Mouse (Mus musculus): ENCODE measurements at regions not wholly inside any gene's neighbourhood (a gene's known extent, or its start where the extent isn't known, plus 50 kb on each side); places are given as distances from the start of the nearest gene placed in this dataset.
A peak's percentile ranks its signal among the peaks of the same experiment; 100 is the strongest.

DNA sequence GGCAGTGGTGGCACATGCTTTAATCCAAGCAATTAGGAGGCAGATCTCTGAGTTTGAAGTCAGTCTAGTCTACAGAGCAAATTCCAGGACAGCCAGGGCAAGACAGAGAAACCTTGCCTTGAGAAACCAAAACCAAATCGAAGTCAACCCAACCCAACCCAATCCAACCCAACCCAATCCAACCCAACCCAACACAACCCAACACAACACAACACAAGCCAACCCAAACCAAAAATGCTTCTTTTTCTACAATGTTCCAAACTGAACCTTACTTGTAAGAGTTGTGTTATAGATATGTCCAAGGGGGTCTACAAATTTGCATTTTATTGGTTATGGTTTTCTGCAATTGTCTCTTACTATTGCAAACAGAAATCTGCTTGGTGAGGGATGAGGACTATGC lies 52.8 kb upstream of the Chodl start:
- H3K27ac ChIP-seq, result no peak overlapping the region
- no peak overlapping the region for H3K4me2 ChIP-seq (replicated peaks)
- no peaks in the 10 kb centered on the region for H3K9me3 ChIP-seq
- ATAC-seq (ENCODE audit: insufficient number of reproducible peaks, insufficient read depth, low FRiP score, low TSS enrichment), result no peak
- H3K36me3 ChIP-seq, result no peaks in the 10 kb centered on the region
- H3K4me1 ChIP-seq, result no peaks in the 10 kb centered on the region
- no peaks in the 10 kb centered on the region for H3K27me3 ChIP-seq
- WGBS, result 88% methylated on average over 1 of the region's 1 CpGs
- H3K9ac ChIP-seq, result no peak overlapping the region
- no peak overlapping the region for H3K4me3 ChIP-seq

DNA sequence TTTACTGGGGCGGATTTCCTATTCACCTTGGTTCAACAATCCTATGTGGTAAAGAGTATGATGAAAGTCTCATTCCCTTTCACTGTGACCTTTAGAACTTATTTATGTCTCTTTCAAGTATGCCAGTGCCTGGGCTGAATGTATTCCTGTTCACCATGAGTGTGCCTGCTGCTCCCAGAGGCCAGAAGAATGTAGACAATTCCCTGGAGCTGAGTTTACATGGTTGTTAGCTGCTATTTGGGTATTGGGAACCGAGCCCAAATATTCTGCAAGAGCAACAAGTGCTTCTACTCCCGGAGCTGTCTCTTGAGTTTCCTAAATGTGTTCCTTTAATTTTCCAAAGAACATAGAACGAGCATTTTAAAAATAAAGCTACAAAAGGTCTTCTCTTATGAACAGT lies 71.7 kb upstream of the Chodl start:
- H3K4me2 ChIP-seq (replicated peaks), result no peak overlapping the region
- no peaks in the 10 kb centered on the region for H3K9me3 ChIP-seq
- no peak for ATAC-seq (ENCODE audit: insufficient number of reproducible peaks, insufficient read depth, low FRiP score, low TSS enrichment)
- no peak overlapping the region for H3K27ac ChIP-seq
- no peaks in the 10 kb centered on the region for H3K27me3 ChIP-seq
- H3K4me1 ChIP-seq, result no peaks in the 10 kb centered on the region
- WGBS, result 80% methylated on average over 4 of the region's 4 CpGs
- no peak overlapping the region for H3K9ac ChIP-seq
- H3K4me3 ChIP-seq, result no peak overlapping the region
- no peaks in the 10 kb centered on the region for H3K36me3 ChIP-seq

DNA sequence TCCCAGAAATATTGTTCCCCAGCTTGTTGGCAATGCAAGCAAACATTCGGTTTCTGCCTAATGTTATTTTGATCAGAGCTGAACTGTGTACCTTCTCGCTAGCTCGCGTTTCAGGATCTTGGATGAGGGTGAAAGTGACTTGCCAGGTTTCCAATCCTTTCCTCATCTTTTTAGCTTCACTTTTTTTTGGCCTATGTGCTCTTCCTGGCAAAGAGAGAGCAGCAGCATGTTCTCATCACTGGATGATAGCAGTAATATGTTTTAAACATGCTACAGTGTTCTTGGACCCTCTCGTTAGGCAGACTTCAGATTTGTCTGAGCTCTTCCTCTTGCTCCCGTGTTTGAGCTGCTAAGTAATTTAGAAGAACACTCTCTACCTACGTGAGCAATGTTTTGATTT lies 99.8 kb upstream of the Chodl start:
- no peak overlapping the region for H3K27ac ChIP-seq
- no peak overlapping the region for H3K4me3 ChIP-seq
- no peaks in the 10 kb centered on the region for H3K36me3 ChIP-seq
- ATAC-seq (ENCODE audit: insufficient number of reproducible peaks, insufficient read depth, low FRiP score, low TSS enrichment), result no peak
- H3K4me2 ChIP-seq (replicated peaks), result no peak overlapping the region
- no peaks in the 10 kb centered on the region for H3K9me3 ChIP-seq
- no peak overlapping the region for H3K9ac ChIP-seq
- H3K27me3 ChIP-seq, result no peaks in the 10 kb centered on the region
- no peaks in the 10 kb centered on the region for H3K4me1 ChIP-seq
- 74% methylated on average over 7 of the region's 7 CpGs for WGBS

DNA sequence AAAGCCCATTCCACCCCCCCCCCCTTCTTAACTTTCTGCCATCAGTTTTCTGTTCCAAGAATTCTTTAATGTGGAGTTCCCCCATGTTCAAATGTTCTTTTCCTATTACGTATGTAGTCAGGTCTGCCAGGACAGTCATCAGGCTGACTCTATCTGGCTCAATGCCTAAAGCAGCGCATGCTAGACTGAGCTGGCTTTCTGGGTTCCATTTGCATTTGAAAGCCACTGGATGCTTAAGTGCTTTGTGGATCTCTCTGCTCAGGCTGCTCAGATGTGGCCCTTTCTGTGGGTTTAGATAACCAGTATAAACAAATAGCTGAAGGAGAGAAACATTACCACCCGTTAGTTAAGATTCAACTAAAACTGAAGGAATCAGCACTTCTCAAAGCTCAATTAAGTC lies 103.0 kb upstream of the Chodl start:
- Histone ChIP-seq H3K4me2 (replicated peaks) (no peak overlapping the region), H3K9me3 (no peaks in the 10 kb centered on the region), H3K4me1 (no peaks in the 10 kb centered on the region), H3K36me3 (no peaks in the 10 kb centered on the region), H3K9ac (no peak overlapping the region), H3K27ac (no peak overlapping the region), H3K4me3 (no peak overlapping the region), H3K27me3 (no peaks in the 10 kb centered on the region)
- WGBS, result 26% methylated on average over 3 of the region's 3 CpGs
- no peak for ATAC-seq (ENCODE audit: insufficient number of reproducible peaks, insufficient read depth, low FRiP score, low TSS enrichment)

DNA sequence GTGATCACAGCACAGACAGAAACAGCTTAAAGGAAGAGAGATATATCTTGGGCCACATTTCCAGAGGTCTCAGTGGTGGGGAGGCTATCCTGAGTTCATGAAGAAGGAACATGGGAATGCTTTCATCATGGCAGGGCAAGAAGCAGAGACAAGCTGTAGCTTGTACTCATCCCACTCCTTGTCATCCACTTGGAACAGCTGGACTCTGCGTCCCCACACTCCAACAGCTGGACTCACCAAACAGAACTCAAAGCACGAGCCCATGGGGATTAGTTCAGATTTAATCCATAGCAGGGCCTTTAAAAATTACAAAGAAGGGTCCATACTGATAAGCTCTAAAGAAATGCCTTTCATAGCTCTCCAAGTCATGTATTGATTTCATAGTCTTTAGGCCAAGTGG lies 140.7 kb upstream of the Chodl start:
- H3K27ac ChIP-seq, result no peak overlapping the region
- H3K9me3 ChIP-seq, result no peaks in the 10 kb centered on the region
- H3K4me2 ChIP-seq (replicated peaks), result no peak overlapping the region
- no peaks in the 10 kb centered on the region for H3K4me1 ChIP-seq
- H3K4me3 ChIP-seq, result no peak overlapping the region
- no peaks in the 10 kb centered on the region for H3K36me3 ChIP-seq
- ATAC-seq (ENCODE audit: insufficient number of reproducible peaks, insufficient read depth, low FRiP score, low TSS enrichment), result no peak
- H3K9ac ChIP-seq, result no peak overlapping the region
- 74% methylated on average over 2 of the region's 2 CpGs for WGBS
- H3K27me3 ChIP-seq, result no peaks in the 10 kb centered on the region

DNA sequence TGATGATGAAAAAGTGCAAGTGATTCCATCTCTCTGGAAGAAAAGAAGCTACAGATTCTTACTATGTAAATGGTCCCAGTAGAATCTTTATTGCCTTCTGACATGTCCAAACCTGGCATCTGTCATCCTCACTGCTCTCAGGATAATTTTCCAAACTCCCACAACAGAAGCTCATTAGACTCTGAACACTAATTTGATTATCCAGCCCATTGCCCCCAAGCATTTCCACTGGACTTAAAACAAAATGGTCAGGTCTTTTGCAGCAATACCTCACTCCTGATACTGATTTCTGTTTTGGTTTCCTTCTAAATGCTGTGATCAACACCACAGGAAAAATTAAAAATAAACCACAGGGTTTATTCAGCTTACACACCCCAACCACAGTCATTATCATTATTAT lies 171.5 kb upstream of the Chodl start:
- Histone ChIP-seq H3K36me3 (no peaks in the 10 kb centered on the region), H3K9me3 (no peaks in the 10 kb centered on the region), H3K9ac (no peak overlapping the region), H3K4me2 (replicated peaks) (no peak overlapping the region), H3K4me3 (no peak overlapping the region), H3K27me3 (no peaks in the 10 kb centered on the region), H3K4me1 (no peaks in the 10 kb centered on the region), H3K27ac (no peak overlapping the region)
- no peak for ATAC-seq (ENCODE audit: insufficient number of reproducible peaks, insufficient read depth, low FRiP score, low TSS enrichment)

DNA sequence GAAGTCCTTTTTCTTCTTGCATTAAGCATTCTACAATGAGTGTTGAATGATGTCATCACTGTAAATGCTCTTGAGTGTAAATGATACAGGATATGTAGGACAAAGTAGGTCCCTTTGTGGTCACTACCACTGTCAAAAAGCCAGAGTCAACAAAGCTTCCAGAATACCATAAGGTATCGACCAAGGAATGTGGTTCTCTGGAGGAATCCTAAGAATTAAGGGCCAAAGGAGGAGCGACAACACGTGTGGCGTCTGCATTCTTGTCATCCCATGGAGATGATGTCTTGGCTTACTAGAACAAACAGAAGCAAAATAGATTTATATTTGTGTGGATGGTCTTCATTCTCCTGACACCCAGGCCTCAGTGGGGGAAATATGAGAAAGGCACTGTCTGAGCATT lies 161.4 kb upstream of the D16Ertd472e start:
- Histone ChIP-seq H3K4me3 (no peak overlapping the region), H3K9ac (no peak overlapping the region), H3K27ac (no peak overlapping the region), H3K36me3 (no peaks in the 10 kb centered on the region), H3K4me2 (replicated peaks) (no peak overlapping the region), H3K27me3 (no peaks in the 10 kb centered on the region), H3K9me3 (no peaks in the 10 kb centered on the region), H3K4me1 (no peaks in the 10 kb centered on the region)
- WGBS, result 75% methylated on average over 4 of the region's 4 CpGs
- no peak for ATAC-seq (ENCODE audit: insufficient number of reproducible peaks, insufficient read depth, low FRiP score, low TSS enrichment)

DNA sequence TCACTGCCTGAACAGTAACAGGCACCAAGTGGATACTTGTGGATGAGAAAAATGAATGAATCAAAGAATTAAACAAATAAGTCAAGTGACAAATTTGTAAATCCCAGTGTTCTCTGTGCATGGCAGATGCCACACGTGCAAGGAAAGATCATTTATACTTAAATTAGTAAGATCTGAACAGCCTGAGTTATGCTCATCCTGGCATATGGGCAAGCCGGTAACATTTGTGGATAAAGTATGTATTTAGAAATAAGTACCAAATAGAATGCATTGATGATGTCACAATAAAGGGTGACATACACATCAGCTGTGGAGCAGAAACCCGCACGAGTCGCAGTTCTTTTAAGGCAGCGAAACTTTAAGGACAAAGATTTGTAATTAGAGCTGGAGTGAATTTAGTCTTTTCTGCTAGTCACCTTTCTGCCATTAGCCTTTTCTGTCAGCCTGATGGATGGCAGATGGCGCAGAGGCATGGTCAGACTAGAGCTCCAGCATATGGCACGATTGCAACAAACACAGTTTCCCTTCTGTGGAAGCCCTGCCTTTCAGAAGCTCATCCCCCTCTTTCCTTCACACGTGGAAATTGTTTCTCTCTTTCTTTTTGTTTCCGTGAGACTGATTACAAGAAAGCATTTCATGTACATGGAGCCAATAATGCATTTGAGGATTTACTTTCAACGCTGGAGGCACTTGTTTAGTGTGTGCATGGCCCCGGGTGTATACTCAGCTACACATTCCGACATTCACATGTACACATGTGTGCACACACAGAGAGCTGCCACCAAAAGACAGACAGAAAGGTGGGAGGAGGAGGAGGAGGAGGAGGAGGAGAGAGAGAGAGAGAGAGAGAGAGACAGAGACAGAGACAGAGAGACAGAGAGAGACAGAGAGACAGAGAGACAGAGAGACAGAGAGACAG lies 154.3 kb upstream of the D16Ertd472e start:
- Histone ChIP-seq H3K9ac (no peak overlapping the region), H3K4me2 (replicated peaks) (no peak overlapping the region)

DNA sequence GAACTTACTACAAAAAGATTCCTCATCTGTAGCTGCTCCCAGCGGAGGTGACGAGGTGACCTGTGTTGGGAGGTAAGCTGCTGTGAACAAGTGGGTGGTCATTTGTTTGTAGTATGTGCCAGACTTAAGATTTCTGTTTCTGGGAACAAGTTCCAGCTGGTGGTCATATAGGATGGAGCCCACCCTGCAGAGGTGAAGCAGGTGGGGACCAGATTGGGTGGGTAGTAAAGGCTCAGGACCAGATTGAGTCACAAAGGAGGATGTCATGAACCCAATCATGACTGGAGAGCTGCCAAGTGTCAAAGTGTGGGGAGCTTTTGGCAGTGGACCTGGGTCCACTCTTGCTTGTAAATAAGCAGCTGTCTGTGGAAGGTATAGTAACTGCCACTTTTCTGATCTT lies 149.0 kb upstream of the D16Ertd472e start:
- H3K9me3 ChIP-seq, result no peaks in the 10 kb centered on the region
- no peaks in the 10 kb centered on the region for H3K36me3 ChIP-seq
- no peaks in the 10 kb centered on the region for H3K4me1 ChIP-seq
- H3K4me2 ChIP-seq (replicated peaks), result no peak overlapping the region
- no peaks in the 10 kb centered on the region for H3K27me3 ChIP-seq
- ATAC-seq (ENCODE audit: insufficient number of reproducible peaks, insufficient read depth, low FRiP score, low TSS enrichment), result no peak
- no peak overlapping the region for H3K27ac ChIP-seq
- no peak overlapping the region for H3K4me3 ChIP-seq
- 73% methylated on average over 2 of the region's 2 CpGs for WGBS
- H3K9ac ChIP-seq, result no peak overlapping the region

More for the DNA sequence above, 154.3 kb upstream of the D16Ertd472e start:
- Histone ChIP-seq H3K27me3 (no peaks in the 10 kb centered on the region), H3K36me3 (no peaks in the 10 kb centered on the region), H3K9me3 (no peaks in the 10 kb centered on the region), H3K4me3 (no peak overlapping the region), H3K4me1 (no peaks in the 10 kb centered on the region), H3K27ac (no peak overlapping the region)
- 51% methylated on average over 13 of the region's 13 CpGs for WGBS
- peak; percentile 60; the same call in 1 of the 2 replicates for ATAC-seq (ENCODE audit: insufficient number of reproducible peaks, insufficient read depth, low FRiP score, low TSS enrichment)

DNA sequence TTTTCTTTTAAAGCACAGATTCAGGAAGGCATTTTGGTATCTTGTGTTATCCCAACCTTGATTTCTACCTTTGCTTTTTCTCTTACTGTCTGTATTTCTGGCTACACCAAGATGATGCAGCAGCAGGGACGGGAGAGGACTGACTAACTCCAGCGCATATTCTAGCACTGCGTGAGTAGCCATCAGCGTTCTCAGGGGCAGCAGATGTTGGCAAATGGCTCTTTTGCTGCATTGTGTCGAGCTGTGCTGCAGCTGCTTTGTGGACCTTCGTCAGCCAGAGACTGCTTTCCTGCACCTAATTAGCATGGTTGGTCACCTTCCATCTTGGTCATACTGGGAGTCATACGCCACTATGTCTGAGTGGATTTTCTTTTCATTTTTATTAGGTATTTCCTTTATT lies 133.4 kb upstream of the D16Ertd472e start:
- Histone ChIP-seq H3K9me3 (no peaks in the 10 kb centered on the region), H3K36me3 (no peaks in the 10 kb centered on the region), H3K27me3 (no peaks in the 10 kb centered on the region), H3K27ac (no peak overlapping the region), H3K4me3 (no peak overlapping the region), H3K4me2 (replicated peaks) (no peak overlapping the region), H3K9ac (no peak overlapping the region), H3K4me1 (no peaks in the 10 kb centered on the region)
- 74% methylated on average over 7 of the region's 7 CpGs for WGBS
- ATAC-seq (ENCODE audit: insufficient number of reproducible peaks, insufficient read depth, low FRiP score, low TSS enrichment), result no peak

DNA sequence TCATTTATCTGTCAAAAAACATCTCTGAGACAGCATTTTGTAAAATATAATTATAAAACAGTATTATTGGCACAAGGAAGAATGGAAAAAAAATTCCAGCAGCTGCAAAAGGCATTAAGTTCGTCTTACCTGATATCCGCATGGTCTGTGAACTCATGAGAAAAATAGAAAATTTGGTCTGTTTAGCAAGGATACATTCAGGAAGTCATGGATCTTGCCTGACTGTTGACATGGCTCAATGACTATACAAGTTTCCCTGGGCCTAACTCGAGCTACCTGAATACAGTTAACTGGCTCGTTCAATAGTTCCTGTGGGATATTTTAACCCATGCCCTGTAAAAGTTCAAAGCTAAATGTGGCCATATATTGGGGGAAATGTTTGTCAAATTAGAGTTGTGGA lies 131.1 kb upstream of the D16Ertd472e start:
- Histone ChIP-seq H3K4me2 (replicated peaks) (no peak overlapping the region), H3K9me3 (no peaks in the 10 kb centered on the region), H3K4me3 (no peak overlapping the region), H3K4me1 (no peaks in the 10 kb centered on the region), H3K9ac (no peak overlapping the region), H3K27ac (no peak overlapping the region), H3K36me3 (no peaks in the 10 kb centered on the region), H3K27me3 (no peaks in the 10 kb centered on the region)
- WGBS, result 76% methylated on average over 4 of the region's 4 CpGs
- ATAC-seq (ENCODE audit: insufficient number of reproducible peaks, insufficient read depth, low FRiP score, low TSS enrichment), result no peak

DNA sequence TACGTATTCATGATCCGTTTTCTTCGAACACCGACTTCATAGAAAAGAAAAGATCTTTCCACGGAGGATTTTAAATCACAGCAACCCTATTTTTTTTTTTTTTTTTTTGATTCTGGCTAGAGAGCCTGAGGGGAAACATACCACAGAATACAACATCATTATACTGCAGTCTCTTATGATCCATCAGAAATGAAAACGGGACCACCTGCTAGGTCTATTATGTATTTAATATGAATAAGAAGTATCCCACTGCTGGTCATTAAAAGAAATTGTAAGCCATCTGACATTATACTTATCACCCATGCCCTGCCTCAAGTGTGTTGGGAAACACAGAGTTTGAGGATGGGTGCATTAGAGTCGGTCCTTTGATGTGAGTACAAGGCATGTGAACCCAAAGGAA lies 130.7 kb upstream of the D16Ertd472e start:
- ATAC-seq (ENCODE audit: insufficient number of reproducible peaks, insufficient read depth, low FRiP score, low TSS enrichment), result no peak
- Histone ChIP-seq H3K36me3 (no peaks in the 10 kb centered on the region), H3K9me3 (no peaks in the 10 kb centered on the region), H3K4me2 (replicated peaks) (no peak overlapping the region), H3K4me1 (no peaks in the 10 kb centered on the region), H3K9ac (no peak overlapping the region), H3K27ac (no peak overlapping the region), H3K27me3 (no peaks in the 10 kb centered on the region), H3K4me3 (no peak overlapping the region)
- 87% methylated on average over 7 of the region's 7 CpGs for WGBS

Data from embryonic facial prominence, embryonic 12.5 days (tissue).